Mouse (Mus musculus): ENCODE results near the gene Shisal1. TPM values are rescaled to one million over a fixed set of nuclear protein-coding genes. Genes with fewer than 3 reads are reported as not detected.

Gene Shisal1
- not detected for polyA plus RNA-seq (2017; shearing (Covaris generic))

DNA sequence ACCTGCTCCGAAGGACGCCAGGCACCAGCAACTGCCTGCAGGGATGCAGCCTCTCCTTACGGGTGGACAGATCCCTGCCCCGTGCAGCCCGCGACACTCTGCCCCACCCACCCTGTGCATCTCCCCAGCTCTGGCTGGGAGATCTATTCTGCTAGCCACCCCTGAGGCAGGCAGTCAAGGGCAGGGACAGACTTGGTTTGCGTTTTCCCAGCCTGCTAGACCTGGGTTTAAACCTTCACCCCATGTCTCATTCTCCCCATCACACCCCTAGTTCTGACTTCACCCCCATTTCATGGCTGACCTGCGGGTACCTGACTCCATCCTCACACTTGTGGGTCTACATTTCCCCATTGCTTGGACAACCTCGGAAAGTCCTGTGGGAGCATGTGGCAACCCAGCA is at the start of gene Shisal1:
Gene Shisal1, minus strand, starts transcription at position 101 of the 400 bp plus-strand sequence.

Other genes starting within 250 kb of the Shisal1 start
- gene Parvb, start 215.1 kb downstream of the Shisal1 start, polyA plus RNA-seq (2017; shearing (Covaris generic)), result 0.86 TPM
- gene Parvg, start 123.1 kb downstream of the Shisal1 start, polyA plus RNA-seq (2017; shearing (Covaris generic)), result 83.1 TPM
- gene Rtl6, start 110.7 kb upstream of the Shisal1 start, polyA plus RNA-seq (2017; shearing (Covaris generic)), result 1.4 TPM
- gene Prr5, start 222.5 kb upstream of the Shisal1 start, polyA plus RNA-seq (2017; shearing (Covaris generic)), result not detected

Data from naive thymus-derived CD4-positive, alpha-beta T cell, adult 5 months (primary cell).